Mouse (Mus musculus) spleen, adult 2 months (tissue): ENCODE measurements around the gene Fam53a. TPM values are rescaled to one million over a fixed set of nuclear protein-coding genes. Genes with fewer than 3 reads are reported as not detected.

ENCODE experiments used
- DNase-seq, 2 experiments: peaks; one replicate each; pipeline versions ENCODE4 v3.0.0 to v3.0.0-alpha.2; 2012 to 2021; ENCODE audit warnings: low spot score in 2 of 2, low read depth in 1 of 2
- H3K27ac ChIP-seq: fragments of 200-500 bp; 2 replicates; pipeline ENCODE4 v1.5.1; 2012; ENCODE audit warnings: low read length, inconsistent platforms; ENCODE audit not compliant: insufficient read depth
- H3K27me3 ChIP-seq: fragments of 200-500 bp; 2 replicates; pipeline ENCODE4 v1.6.1; 2012; ENCODE audit warnings: mild to moderate bottlenecking, moderate library complexity, low read length, inconsistent platforms; ENCODE audit not compliant: control insufficient read depth, insufficient read depth
- H3K36me3 ChIP-seq: fragments of 200-500 bp; 2 replicates; pipeline ENCODE4 v1.6.1; 2012; ENCODE audit warnings: mild to moderate bottlenecking, low read length, inconsistent platforms; ENCODE audit not compliant: control insufficient read depth, insufficient read depth
- H3K4me1 ChIP-seq: fragments of 200-500 bp; 2 replicates; pipeline ENCODE4 v1.6.1; 2011; ENCODE audit warnings: inconsistent platforms; ENCODE audit not compliant: control insufficient read depth, insufficient read depth, insufficient read length
- H3K4me3 ChIP-seq: fragments of 200-500 bp; 2 replicates; pipeline ENCODE4 v1.5.1; 2011; ENCODE audit warnings: mild to moderate bottlenecking, inconsistent platforms; ENCODE audit not compliant: insufficient read depth, insufficient read length; ENCODE audit errors: extremely low read depth
- CTCF ChIP-seq: fragments of 200-500 bp; IDR thresholded peaks from 2 replicates; pipeline ENCODE4 v1.5.1; 2011; ENCODE audit warnings: mild to moderate bottlenecking, inconsistent platforms; ENCODE audit not compliant: insufficient read depth, insufficient read length, insufficient replicate concordance; ENCODE audit errors: extremely low read depth
- POLR2A ChIP-seq: fragments of 200-500 bp; IDR thresholded peaks from 2 replicates; pipeline ENCODE4 v1.6.1; 2011; ENCODE audit warnings: low read depth, low read length, inconsistent platforms
- WGBS: fragments of 180-500 bp; shearing (Covaris S2); methylation state at CpG from one replicate; pipeline ENCODE4 v1.1.7; 2018; 5-methylcytosine and 5-hydroxymethylcytosine counted together
- polyA plus RNA-seq: library from polyadenylated mRNA; depleted of rRNA; stranded (reverse); fragments of >200 nt; gene quantifications from 2 replicates; pipeline ENCODE4 v1.2.3, GENCODE M21; 2012; rRNA removed

Fam53a gene
- 29.2 and 60.8 TPM in 2 replicates for polyA plus RNA-seq

GRCm38 (mm10) chr5:33629301-33629987 lies at the start of gene Fam53a, which contains the start of gene Gm9903:
Gene Fam53a (minus strand): TSS chr5:33629635.
Gene Gm9903 (plus strand): TSS chr5:33629925.
- H3K36me3 ChIP-seq = no peaks in the 10 kb centered on the region
- peak; percentile 97 for TF ChIP-seq POLR2A
- no peak for TF ChIP-seq CTCF
- peaks cover 7% of the 10 kb centered on the region for H3K4me1 ChIP-seq
- DNase-seq = peak; percentile 92 to 100
- H3K27me3 ChIP-seq = no peaks in the 10 kb centered on the region
- peak within 1 kb of the TSS; percentile 98 for H3K4me3 ChIP-seq
- under 1% methylated on average over 88 of the region's 99 CpGs for WGBS
- H3K27ac ChIP-seq = peak within 1 kb of the TSS; percentile 96

GRCm38 (mm10) chr5:33678244-33678643 lies 48.8 kb upstream of the Fam53a start:
- H3K4me1 ChIP-seq = peaks cover 8% of the 10 kb centered on the region; the same call in 1 of the 2 replicates
- no peak for DNase-seq
- H3K4me3 ChIP-seq = no peak overlapping the region
- H3K36me3 ChIP-seq = no peaks in the 10 kb centered on the region
- no peaks in the 10 kb centered on the region for H3K27me3 ChIP-seq
- TF ChIP-seq POLR2A (no peak), CTCF (no peak)
- no peak overlapping the region for H3K27ac ChIP-seq
- 95% methylated on average over 5 of the region's 5 CpGs for WGBS

GRCm38 (mm10) chr5:33675964-33676363 lies 46.5 kb upstream of the Fam53a start:
- Histone ChIP-seq H3K4me1 (no peaks in the 10 kb centered on the region), H3K27me3 (no peaks in the 10 kb centered on the region), H3K4me3 (no peak overlapping the region), H3K36me3 (no peaks in the 10 kb centered on the region), H3K27ac (no peak overlapping the region)
- no peak for TF ChIP-seq POLR2A
- peak; percentile 33; the same call in 1 of the 2 replicates for TF ChIP-seq CTCF
- DNase-seq = no peak
- WGBS = 5% methylated on average over 1 of the region's 1 CpGs

- H3K4me3 ChIP-seq = no peak overlapping the region
- TF ChIP-seq POLR2A (no peak), CTCF (no peak)
- 89% methylated on average over 3 of the region's 3 CpGs for WGBS
- H3K27ac ChIP-seq = no peak overlapping the region
- no peak for DNase-seq
- H3K27me3 ChIP-seq = no peaks in the 10 kb centered on the region
- no peaks in the 10 kb centered on the region for H3K36me3 ChIP-seq
- H3K4me1 ChIP-seq = no peaks in the 10 kb centered on the region
Measured at GRCm38 (mm10) chr5:33674439-33674838, 45.0 kb upstream of the Fam53a start.

- no peak for DNase-seq
- 56% methylated on average over 5 of the region's 5 CpGs for WGBS
Measured at GRCm38 (mm10) chr5:33671659-33672058, 42.2 kb upstream of the Fam53a start.

GRCm38 (mm10) chr5:33668223-33668622 lies 38.8 kb upstream of the Fam53a start:
- H3K4me3 ChIP-seq = no peak overlapping the region
- TF ChIP-seq POLR2A = no peak
- TF ChIP-seq CTCF = no peak; the same call in 1 of the 2 replicates
- no peaks in the 10 kb centered on the region for H3K4me1 ChIP-seq
- no peaks in the 10 kb centered on the region for H3K36me3 ChIP-seq
- no peaks in the 10 kb centered on the region for H3K27me3 ChIP-seq
- H3K27ac ChIP-seq = no peak overlapping the region
- DNase-seq = peak in 1 of 2 experiments; percentile 53

More at GRCm38 (mm10) chr5:33671659-33672058, 42.2 kb upstream of the Fam53a start:
- Histone ChIP-seq H3K27me3 (no peaks in the 10 kb centered on the region), H3K4me1 (no peaks in the 10 kb centered on the region), H3K27ac (no peak overlapping the region), H3K36me3 (no peaks in the 10 kb centered on the region), H3K4me3 (no peak overlapping the region)
- TF ChIP-seq POLR2A (no peak), CTCF (no peak)

GRCm38 (mm10) chr5:33658664-33659050 lies 29.2 kb upstream of the Fam53a start:
- TF ChIP-seq POLR2A = no peak
- no peak for TF ChIP-seq CTCF
- H3K27ac ChIP-seq = peak overlapping the region; percentile 12; the same call in 1 of the 2 replicates
- no peaks in the 10 kb centered on the region for H3K27me3 ChIP-seq
- peak overlapping the region; percentile 72 for H3K4me3 ChIP-seq
- peaks cover 17% of the 10 kb centered on the region; the same call in 1 of the 2 replicates for H3K4me1 ChIP-seq
- H3K36me3 ChIP-seq = peaks cover 1% of the 10 kb centered on the region; the same call in 1 of the 2 replicates
- WGBS = under 1% methylated on average over 25 of the region's 26 CpGs
- DNase-seq = no peak
